Mouse (Mus musculus): ENCODE data around the gene Slc30a2. TPM values are rescaled to one million over a fixed set of nuclear protein-coding genes. Genes with fewer than 3 reads are reported as not detected.

The Slc30a2 gene
- polyA plus RNA-seq, 1 experiment from 2014 or later, result not detected

DNA sequence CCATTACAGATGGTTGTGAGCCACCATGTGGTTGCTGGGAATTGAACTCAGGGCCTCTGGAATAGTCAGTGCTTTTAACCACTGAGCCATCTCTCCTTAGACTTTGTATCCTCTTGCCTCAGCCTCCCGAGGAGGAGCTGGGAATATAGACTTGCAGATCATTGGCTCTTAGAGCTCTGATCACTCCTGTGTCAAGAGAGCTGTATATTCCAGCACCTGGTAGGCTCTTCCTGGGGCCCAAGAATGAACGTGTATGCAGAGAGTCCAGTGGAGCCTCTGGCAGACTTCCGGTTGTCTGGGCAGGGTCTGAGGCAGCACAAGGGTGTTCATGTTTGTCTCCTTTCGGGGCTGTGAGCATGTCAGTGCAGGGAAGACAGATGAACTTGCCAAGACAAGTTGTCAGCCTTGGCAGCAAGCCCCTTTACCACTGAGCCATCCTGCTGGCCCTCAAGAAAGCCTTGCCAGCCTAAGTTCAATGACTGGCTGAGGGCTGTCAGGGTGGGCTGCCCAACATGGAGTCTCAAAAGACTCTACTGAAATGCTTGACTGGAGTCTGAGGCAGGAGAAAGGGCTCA, 28.8 kb upstream of the Slc30a2 start:
- Histone ChIP-seq H3K4me2 (replicated peaks; ENCODE audit: low read depth, low read length) (no peak overlapping the region), H3K9ac (replicated peaks; ENCODE audit: low read depth, low read length) (no peak overlapping the region), H3K36me3 (ENCODE audit: control insufficient read depth, insufficient read depth, low read length) (no peaks in the 10 kb centered on the region), H3K4me1 (ENCODE audit: control insufficient read depth, insufficient read depth, low read length) (no peaks in the 10 kb centered on the region), H3K27me3 (ENCODE audit: control insufficient read depth, insufficient read depth, low read length) (no peaks in the 10 kb centered on the region), H3K9me3 (ENCODE audit: control insufficient read depth, low read depth, low read length) (peaks cover 4% of the 10 kb centered on the region; the same call in 1 of the 2 replicates), H3K4me3 (ENCODE audit: low read depth, low read length) (no peak overlapping the region), H3K27ac (ENCODE audit: low read length) (no peak overlapping the region)
- 76% methylated on average over 4 of the region's 4 CpGs for WGBS
- no peak for ATAC-seq (ENCODE audit: insufficient number of reproducible peaks, insufficient read depth, low FRiP score, low read depth)

DNA sequence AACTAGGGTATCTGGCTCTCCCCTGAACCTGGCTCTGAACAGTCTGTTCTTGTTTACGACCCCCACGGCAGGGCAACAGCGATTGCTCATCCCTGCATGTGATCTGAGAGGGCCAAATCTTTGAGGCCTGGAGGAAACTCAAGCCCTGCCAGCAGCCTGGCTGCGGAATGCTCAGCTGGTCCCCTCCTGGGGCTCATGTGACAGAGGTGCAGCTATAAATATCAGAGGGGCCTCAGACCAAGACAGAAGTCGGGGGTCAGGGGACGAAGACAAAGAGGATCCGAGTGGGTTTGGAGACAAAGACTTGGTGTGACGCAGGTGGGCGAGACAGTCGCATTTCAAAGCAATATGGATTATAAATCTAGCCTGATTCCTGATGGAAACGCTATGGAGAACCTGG, 28.1 kb upstream of the Slc30a2 start, which contains the start of gene Trim63:
Trim63 (plus strand) TSS at position 245 of the 400 bp plus-strand sequence.
- no peak for ATAC-seq (ENCODE audit: insufficient number of reproducible peaks, insufficient read depth, low FRiP score, low read depth)
- Histone ChIP-seq H3K27me3 (ENCODE audit: control insufficient read depth, insufficient read depth, low read length) (no peaks in the 10 kb centered on the region), H3K4me3 (ENCODE audit: low read depth, low read length) (no peak within 1 kb of the TSS), H3K36me3 (ENCODE audit: control insufficient read depth, insufficient read depth, low read length) (no peaks in the 10 kb centered on the region), H3K9me3 (ENCODE audit: control insufficient read depth, low read depth, low read length) (peaks cover 4% of the 10 kb centered on the region; the same call in 1 of the 2 replicates), H3K27ac (ENCODE audit: low read length) (no peak within 1 kb of the TSS), H3K4me2 (replicated peaks; ENCODE audit: low read depth, low read length) (no peak within 1 kb of the TSS), H3K4me1 (ENCODE audit: control insufficient read depth, insufficient read depth, low read length) (no peaks in the 10 kb centered on the region), H3K9ac (replicated peaks; ENCODE audit: low read depth, low read length) (no peak within 1 kb of the TSS)
- WGBS, result 32% methylated on average over 11 of the region's 11 CpGs

DNA sequence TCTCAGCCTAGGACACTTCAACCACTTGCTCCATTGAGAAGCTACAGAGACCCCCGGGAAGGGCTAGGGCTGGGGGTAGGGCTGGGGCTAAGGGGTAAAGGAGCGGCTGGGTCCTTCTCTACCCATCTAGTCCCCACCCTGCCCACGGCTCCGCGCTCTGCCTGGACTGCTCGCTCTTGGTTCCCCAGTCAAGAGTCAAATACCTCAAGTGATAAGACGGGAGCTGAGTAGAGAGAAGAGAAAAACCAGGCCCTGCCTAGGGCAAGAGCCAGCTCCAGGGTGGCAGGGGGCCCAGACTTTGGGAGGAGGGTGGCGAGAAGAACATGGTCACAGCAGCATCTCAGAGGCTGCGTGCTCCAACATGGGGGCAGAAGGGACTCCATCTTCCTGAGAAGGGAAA, 27.5 kb upstream of the Slc30a2 start:
- no peak overlapping the region for H3K4me3 ChIP-seq (ENCODE audit: low read depth, low read length)
- peak; percentile 42; the same call in 1 of the 2 replicates for ATAC-seq (ENCODE audit: insufficient number of reproducible peaks, insufficient read depth, low FRiP score, low read depth)

DNA sequence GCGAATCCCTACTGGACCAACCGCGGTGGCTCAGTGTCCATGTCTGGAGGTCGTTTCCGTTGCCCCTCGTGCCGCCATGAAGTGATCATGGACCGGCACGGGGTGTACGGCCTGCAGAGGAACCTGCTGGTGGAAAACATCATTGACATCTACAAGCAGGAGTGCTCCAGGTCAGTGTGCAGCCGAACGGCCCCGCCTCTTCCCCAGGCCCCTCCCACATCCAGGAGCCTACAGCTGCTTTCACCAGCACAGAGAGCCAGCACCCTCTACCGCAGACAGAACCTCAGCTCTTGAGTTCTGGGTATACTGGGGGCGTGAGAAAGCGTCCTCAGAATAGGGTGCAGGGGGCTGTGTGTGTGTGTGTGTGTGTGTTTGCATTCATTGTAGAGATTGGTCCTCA, 26.6 kb upstream of the Slc30a2 start:
- H3K27ac ChIP-seq (ENCODE audit: low read length), result no peak overlapping the region
- no peaks in the 10 kb centered on the region for H3K4me1 ChIP-seq (ENCODE audit: control insufficient read depth, insufficient read depth, low read length)
- H3K36me3 ChIP-seq (ENCODE audit: control insufficient read depth, insufficient read depth, low read length), result no peaks in the 10 kb centered on the region
- 0 out of 2 replicates have a peak, but pooled peaks have one; percentile 37 for ATAC-seq (ENCODE audit: insufficient number of reproducible peaks, insufficient read depth, low FRiP score, low read depth)
- no peak overlapping the region for H3K4me2 ChIP-seq (replicated peaks; ENCODE audit: low read depth, low read length)
- peaks cover 4% of the 10 kb centered on the region; the same call in 1 of the 2 replicates for H3K9me3 ChIP-seq (ENCODE audit: control insufficient read depth, low read depth, low read length)
- no peaks in the 10 kb centered on the region for H3K27me3 ChIP-seq (ENCODE audit: control insufficient read depth, insufficient read depth, low read length)
- no peak overlapping the region for H3K4me3 ChIP-seq (ENCODE audit: low read depth, low read length)
- H3K9ac ChIP-seq (replicated peaks; ENCODE audit: low read depth, low read length), result no peak overlapping the region
- WGBS, result 54% methylated on average over 16 of the region's 16 CpGs

More for the DNA sequence above, 27.5 kb upstream of the Slc30a2 start:
- no peak overlapping the region for H3K27ac ChIP-seq (ENCODE audit: low read length)
- H3K4me1 ChIP-seq (ENCODE audit: control insufficient read depth, insufficient read depth, low read length), result no peaks in the 10 kb centered on the region
- H3K36me3 ChIP-seq (ENCODE audit: control insufficient read depth, insufficient read depth, low read length), result no peaks in the 10 kb centered on the region
- WGBS, result 63% methylated on average over 9 of the region's 9 CpGs
- no peaks in the 10 kb centered on the region for H3K27me3 ChIP-seq (ENCODE audit: control insufficient read depth, insufficient read depth, low read length)
- H3K9ac ChIP-seq (replicated peaks; ENCODE audit: low read depth, low read length), result no peak overlapping the region
- no peak overlapping the region for H3K4me2 ChIP-seq (replicated peaks; ENCODE audit: low read depth, low read length)
- peaks cover 4% of the 10 kb centered on the region; the same call in 1 of the 2 replicates for H3K9me3 ChIP-seq (ENCODE audit: control insufficient read depth, low read depth, low read length)

DNA sequence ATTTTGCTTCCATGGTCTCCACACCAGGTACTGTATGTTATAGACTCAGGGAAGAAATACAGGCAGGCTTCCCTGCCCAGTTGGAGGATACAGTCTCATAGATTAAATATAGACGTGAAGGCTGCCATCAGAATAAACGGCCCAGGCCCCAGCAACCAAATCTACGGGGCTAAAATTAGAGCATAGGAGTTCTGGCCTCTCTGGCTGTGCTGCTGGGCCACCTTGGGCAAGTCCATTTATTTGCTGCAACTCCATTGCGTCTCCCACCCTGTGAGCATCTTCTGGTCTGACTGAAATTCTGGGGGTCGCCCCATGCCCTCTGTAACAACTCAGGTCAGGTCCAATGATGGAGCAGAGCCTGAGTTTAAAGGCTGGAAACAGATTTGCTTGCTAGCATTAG, 23.9 kb upstream of the Slc30a2 start:
- Histone ChIP-seq H3K4me2 (replicated peaks; ENCODE audit: low read depth, low read length) (no peak overlapping the region), H3K36me3 (ENCODE audit: control insufficient read depth, insufficient read depth, low read length) (no peaks in the 10 kb centered on the region), H3K4me3 (ENCODE audit: low read depth, low read length) (no peak overlapping the region), H3K9ac (replicated peaks; ENCODE audit: low read depth, low read length) (no peak overlapping the region), H3K27ac (ENCODE audit: low read length) (no peak overlapping the region), H3K9me3 (ENCODE audit: control insufficient read depth, low read depth, low read length) (no peaks in the 10 kb centered on the region), H3K4me1 (ENCODE audit: control insufficient read depth, insufficient read depth, low read length) (no peaks in the 10 kb centered on the region), H3K27me3 (ENCODE audit: control insufficient read depth, insufficient read depth, low read length) (no peaks in the 10 kb centered on the region)
- no peak for ATAC-seq (ENCODE audit: insufficient number of reproducible peaks, insufficient read depth, low FRiP score, low read depth)
- 87% methylated on average over 5 of the region's 5 CpGs for WGBS

DNA sequence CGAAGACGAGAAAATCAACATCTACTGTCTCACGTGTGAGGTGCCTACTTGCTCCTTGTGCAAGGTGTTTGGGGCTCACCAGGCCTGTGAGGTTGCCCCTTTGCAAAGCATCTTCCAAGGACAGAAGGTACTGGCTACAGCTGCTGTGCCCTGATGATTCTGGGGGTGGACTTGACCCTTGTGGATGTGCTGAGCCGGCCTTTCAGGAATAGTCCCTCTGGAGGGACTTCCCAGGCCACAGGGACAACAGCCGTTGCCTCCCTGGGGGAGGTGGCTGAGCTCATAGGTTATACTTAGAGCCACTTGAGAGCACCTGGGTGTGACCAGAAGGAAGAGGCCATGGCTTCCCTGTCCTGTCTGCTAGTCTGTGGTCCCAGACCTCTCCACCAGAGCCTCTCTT, 23.3 kb upstream of the Slc30a2 start:
- no peaks in the 10 kb centered on the region for H3K9me3 ChIP-seq (ENCODE audit: control insufficient read depth, low read depth, low read length)
- H3K4me3 ChIP-seq (ENCODE audit: low read depth, low read length), result no peak overlapping the region
- H3K27me3 ChIP-seq (ENCODE audit: control insufficient read depth, insufficient read depth, low read length), result no peaks in the 10 kb centered on the region
- no peaks in the 10 kb centered on the region for H3K36me3 ChIP-seq (ENCODE audit: control insufficient read depth, insufficient read depth, low read length)
- H3K4me2 ChIP-seq (replicated peaks; ENCODE audit: low read depth, low read length), result no peak overlapping the region
- 74% methylated on average over 5 of the region's 5 CpGs for WGBS
- no peak overlapping the region for H3K27ac ChIP-seq (ENCODE audit: low read length)
- no peak overlapping the region for H3K9ac ChIP-seq (replicated peaks; ENCODE audit: low read depth, low read length)
- no peak for ATAC-seq (ENCODE audit: insufficient number of reproducible peaks, insufficient read depth, low FRiP score, low read depth)
- no peaks in the 10 kb centered on the region for H3K4me1 ChIP-seq (ENCODE audit: control insufficient read depth, insufficient read depth, low read length)

DNA sequence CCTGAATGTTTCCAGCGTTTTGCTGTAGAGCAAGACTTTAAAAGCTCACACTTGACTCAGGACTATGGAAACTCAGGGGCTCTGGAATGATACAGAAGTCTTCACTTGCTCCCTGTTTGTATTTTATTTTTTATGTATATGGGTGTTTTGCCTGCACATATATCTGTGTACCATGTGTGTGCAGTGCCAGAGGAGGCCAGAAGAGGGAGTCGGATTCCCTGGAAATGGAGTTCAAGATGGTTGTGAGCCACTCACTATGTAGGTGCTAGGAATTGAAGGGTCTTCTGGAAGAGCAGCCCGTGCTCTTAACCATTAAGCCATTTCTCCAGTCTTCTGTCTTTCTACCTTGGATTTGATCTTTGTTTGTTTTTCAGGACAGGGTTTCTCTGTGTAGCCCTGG, 21.5 kb upstream of the Slc30a2 start:
- no peaks in the 10 kb centered on the region for H3K4me1 ChIP-seq (ENCODE audit: control insufficient read depth, insufficient read depth, low read length)
- H3K27ac ChIP-seq (ENCODE audit: low read length), result no peak overlapping the region
- H3K4me3 ChIP-seq (ENCODE audit: low read depth, low read length), result no peak overlapping the region
- no peaks in the 10 kb centered on the region for H3K27me3 ChIP-seq (ENCODE audit: control insufficient read depth, insufficient read depth, low read length)
- H3K36me3 ChIP-seq (ENCODE audit: control insufficient read depth, insufficient read depth, low read length), result no peaks in the 10 kb centered on the region
- no peak overlapping the region for H3K9ac ChIP-seq (replicated peaks; ENCODE audit: low read depth, low read length)
- ATAC-seq (ENCODE audit: insufficient number of reproducible peaks, insufficient read depth, low FRiP score, low read depth), result no peak
- H3K9me3 ChIP-seq (ENCODE audit: control insufficient read depth, low read depth, low read length), result no peaks in the 10 kb centered on the region
- WGBS, result 57% methylated on average over 3 of the region's 3 CpGs
- no peak overlapping the region for H3K4me2 ChIP-seq (replicated peaks; ENCODE audit: low read depth, low read length)

DNA sequence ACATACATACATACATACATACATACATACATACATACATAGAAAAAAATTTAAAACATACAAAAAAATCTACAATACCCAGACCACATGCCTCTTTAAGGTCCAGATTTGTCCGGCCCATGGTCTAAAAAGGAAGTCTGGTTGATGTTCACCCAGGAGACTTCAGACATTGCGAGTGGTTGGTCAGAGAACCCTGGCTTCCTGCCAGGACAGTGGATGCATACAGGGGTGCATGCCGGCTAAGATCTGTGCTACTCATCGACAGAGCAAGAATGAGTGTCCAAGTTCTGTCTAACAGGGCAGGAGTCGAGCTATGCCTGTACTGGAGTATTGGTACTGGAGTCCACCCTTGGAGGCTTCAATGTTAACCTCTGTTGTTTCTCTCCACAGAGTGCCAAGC, 18.3 kb upstream of the Slc30a2 start:
- no peaks in the 10 kb centered on the region for H3K9me3 ChIP-seq (ENCODE audit: control insufficient read depth, low read depth, low read length)
- no peak overlapping the region for H3K9ac ChIP-seq (replicated peaks; ENCODE audit: low read depth, low read length)
- no peaks in the 10 kb centered on the region for H3K4me1 ChIP-seq (ENCODE audit: control insufficient read depth, insufficient read depth, low read length)
- no peak for ATAC-seq (ENCODE audit: insufficient number of reproducible peaks, insufficient read depth, low FRiP score, low read depth)
- H3K4me3 ChIP-seq (ENCODE audit: low read depth, low read length), result no peak overlapping the region
- H3K27ac ChIP-seq (ENCODE audit: low read length), result no peak overlapping the region
- 60% methylated on average over 5 of the region's 5 CpGs for WGBS
- H3K4me2 ChIP-seq (replicated peaks; ENCODE audit: low read depth, low read length), result no peak overlapping the region
- no peaks in the 10 kb centered on the region for H3K27me3 ChIP-seq (ENCODE audit: control insufficient read depth, insufficient read depth, low read length)
- H3K36me3 ChIP-seq (ENCODE audit: control insufficient read depth, insufficient read depth, low read length), result no peaks in the 10 kb centered on the region
